Mouse (Mus musculus) lung, postnatal 14 days (tissue): ENCODE results near the gene Prss41.
"Not testable (repeated sequence)": the region's sequence is repeated elsewhere in the genome, so short reads cannot be mapped to it uniquely, and the experiment has no call there.

ENCODE experiments used
- DNase-seq: peaks from one replicate; pipeline ENCODE4 v3.0.0; 2021

Gene Prss41

DNA sequence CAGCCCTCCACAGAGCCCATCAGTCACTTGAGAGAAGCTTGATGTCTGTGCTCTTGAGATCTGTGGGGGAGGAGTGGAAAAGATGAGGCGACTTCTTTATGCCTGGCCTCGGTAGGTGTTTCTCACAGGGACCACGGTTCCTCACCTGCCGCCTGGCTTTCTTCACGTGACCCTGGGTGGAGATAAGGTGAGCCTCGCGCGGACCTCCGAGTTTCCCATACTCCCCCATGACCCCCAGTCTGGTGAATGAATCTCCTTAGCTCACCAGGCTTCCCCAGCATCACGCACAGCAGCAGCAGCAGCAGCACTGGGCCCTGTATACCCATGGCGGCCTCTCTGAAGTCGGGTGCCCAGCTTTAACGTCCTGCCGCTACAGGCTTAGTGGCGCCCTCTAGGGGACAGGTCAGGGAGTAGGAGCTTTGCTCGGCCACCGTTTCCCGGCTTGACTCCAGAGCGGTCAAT lies at the start of gene Prss41, which contains the start of gene Prss32:
TSS of gene Prss41 (minus strand) at position 361 of the 462 bp plus-strand sequence.
TSS of gene Prss32 (plus strand) at position 44 of the 462 bp plus-strand sequence.
- DNase-seq, result peak; percentile 73

DNA sequence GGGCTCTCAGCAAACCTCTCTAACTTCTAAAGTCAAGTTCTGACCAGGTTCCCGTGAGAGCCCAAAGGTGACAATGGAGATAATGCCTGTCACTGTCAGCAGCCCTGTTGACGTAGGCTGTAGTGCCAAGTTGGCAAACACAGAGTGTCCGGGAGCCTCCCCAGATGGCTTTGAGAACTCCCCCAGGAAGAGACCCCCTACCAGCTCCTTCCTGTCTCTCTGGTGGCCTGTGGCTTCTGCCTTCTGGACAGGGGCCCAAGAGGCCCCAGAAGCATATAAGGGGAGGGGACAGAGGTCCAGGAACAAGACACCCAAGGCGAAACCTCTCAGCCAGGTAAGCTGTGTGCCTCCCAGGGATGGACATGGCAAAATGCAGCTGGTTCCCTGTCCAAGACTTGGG lies 36.6 kb upstream of the Prss41 start, which contains the start of the genes Dcpp1 and Dcpp2:
TSS of gene Dcpp1 (plus strand) at position 301 of the 400 bp plus-strand sequence.
TSS of gene Dcpp2 (plus strand) at position 305 of the 400 bp plus-strand sequence.
- DNase-seq, result not testable (repeated sequence)

DNA sequence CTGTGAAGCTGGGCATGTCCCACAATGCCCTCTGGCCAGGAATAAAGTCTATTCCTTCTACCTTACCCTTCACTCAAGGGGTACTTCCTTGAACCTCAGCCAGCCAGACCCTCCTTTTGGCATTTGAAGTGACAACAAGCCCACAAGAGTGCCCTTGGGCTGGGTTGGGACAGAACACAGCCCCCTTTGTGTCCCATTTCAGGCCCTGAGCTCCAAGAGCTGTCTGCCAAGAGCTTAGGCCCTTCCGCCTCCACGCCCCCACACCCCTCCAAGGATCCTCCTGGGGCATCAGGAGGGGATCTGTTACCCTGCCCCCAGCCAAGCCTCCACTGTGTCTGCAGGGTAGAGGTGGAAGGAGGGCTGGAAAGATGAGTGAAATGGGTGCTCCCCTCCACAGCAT lies 33.2 kb upstream of the Prss41 start:
- DNase-seq, result no peak

DNA sequence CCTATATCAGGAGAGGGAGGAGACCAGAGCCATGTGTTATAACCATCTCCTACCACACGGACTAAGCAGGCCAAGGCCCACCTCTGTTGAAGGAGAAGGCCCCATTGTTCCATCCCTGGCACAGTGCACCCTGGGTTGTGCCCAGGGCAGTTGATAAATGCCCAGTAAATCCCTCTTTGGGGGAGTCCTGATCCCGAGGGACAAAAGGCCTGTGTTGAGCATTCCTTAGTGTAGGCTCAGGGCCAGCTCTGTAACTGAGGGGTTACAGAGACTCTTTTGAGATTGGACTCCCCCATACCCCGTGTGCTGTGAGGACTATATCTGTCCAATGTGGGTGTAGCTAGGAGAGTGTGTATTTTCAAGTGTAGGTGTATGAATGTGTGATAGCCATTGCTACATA lies 32.8 kb upstream of the Prss41 start:
- no peak for DNase-seq

DNA sequence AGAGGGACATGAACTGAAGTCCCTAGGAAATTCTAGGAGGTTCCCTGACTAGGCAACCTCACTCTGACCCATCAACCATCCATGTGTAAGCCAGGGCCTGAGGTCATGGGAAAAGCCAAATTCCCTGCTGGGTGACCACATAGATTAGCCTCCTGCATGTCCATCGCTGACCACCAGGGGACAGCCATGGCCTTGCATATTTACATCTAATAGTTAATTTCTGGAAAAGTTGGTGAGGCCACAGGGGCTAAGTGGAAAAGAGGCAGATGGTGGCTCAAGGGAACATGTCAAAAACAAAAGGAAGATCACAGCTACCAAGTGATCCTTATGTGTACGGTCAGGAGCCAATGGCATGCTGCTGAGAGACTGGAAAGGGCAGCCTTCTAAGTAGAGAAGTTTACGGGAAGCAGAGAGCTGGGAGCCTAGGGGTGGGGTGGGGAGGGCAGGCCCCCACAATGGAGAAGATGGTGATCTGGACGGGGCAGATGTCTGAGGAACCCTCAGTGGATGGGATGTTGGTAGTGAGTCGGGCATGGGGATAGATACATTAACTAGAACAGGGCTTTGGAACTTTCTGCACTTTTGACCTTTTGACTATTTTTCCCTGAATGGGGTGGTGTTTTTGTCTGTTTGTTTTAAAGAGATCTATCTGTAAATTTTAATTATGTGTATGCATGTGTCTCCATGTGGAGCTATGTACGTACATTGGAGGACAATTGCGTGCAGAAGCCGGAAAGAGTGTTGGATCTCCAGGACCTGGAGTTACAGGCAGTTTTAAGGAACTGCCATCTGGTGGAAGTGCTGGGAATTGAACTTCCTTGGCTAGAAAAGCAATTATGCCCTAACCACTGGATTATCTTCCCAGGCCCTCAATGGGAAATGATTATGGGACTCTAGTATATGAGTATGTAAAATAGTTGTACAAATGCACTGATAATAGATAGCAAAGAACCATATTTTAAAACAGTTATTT lies 30.2 kb upstream of the Prss41 start:
- peak; percentile 70 for DNase-seq

DNA sequence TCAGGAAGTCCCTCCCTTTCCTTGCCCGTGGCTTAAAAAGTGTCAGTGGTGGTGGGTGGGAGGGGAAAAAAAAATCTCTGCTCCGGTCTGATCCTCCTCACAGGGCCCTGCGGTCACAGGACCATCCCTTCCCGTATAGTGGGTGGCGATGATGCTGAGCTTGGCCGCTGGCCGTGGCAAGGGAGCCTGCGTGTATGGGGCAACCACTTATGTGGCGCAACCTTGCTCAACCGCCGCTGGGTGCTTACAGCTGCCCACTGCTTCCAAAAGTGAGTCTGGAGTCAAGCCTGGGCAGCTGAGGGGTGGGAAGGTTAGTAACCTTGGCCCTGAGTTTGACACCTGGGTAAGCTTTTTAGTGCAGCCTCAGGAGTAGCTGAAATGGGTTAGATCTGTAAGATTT lies 24.5 kb upstream of the Prss41 start:
- DNase-seq, result no peak

DNA sequence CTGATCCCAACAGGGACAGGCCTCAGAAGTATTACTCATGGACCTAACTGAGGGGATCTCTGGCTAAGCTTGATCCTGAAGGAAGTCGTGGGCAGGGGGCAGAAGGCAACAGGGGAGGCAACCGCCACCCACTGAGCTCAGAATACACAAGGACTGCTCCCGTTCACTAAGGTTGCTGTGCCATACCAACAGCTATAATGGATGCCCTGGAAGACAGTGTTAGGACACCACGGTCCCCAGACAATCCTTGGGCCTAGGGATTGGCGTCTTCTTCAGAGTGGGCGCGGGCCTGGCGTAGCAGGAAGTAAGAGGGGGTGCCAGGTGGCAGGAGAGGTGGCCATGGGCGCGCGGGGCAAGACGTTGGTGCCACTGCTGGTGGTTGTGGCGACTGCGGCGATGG lies 23.8 kb upstream of the Prss41 start, which contains the start of gene Prss21:
TSS of gene Prss21 (plus strand) at position 301 of the 400 bp plus-strand sequence.
- DNase-seq, result no peak

DNA sequence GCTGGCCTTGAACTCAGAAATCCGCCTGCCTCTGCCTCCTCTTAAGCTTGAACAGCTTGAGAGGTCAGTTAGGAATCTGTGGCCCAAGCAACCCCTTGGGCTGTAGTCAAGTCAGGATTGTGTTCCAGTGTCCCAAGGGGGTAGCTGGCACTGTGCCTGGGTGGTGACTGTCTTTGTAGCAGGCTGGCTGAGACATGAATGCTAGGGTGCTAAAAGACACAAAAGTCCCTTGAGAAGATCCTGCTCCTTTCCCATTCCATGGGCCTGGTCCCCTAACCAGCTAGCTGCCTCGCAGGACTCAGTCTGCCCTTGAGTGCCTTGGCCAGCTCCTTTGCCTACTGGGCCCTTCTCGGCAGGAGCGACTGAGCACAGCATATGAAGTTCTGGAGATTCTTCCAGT lies 19.0 kb upstream of the Prss41 start:
- DNase-seq, result no peak

DNA sequence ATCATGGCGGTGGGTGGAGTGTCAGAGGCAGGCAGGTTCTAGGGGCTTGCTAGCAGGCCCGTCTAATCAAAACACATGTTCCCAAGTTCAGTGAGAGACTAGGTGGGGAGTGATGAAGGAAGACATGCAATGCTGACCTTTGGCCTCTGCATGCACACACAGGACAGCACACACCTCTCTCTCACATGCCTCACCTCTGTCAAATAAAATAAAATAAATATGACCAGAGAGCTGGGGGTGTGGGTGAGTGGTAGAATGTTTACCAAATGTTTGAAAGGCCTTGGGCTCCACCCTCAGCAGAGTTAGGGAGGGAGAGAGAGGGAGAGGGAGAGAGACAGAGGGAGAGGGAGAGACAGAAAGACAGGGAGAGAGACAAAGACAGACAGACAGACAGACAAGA lies 13.9 kb upstream of the Prss41 start:
- no peak for DNase-seq

DNA sequence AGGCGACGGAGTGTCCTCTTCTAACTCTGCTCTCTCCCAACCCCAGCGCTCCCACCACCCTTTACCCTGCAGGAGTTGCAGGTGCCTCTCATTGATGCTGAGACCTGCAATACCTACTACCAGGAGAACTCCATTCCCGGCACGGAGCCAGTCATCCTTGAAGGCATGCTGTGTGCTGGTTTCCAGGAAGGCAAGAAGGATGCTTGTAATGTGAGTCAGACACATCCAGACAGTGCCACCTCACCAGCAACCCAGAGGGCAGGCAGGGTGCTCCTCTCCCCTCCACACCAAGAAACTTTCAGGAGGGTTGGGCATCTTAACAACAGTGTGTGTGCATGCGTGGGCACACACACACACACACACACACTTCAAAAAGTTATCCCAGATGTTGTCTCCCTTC lies 13.2 kb upstream of the Prss41 start:
- DNase-seq, result no peak

DNA sequence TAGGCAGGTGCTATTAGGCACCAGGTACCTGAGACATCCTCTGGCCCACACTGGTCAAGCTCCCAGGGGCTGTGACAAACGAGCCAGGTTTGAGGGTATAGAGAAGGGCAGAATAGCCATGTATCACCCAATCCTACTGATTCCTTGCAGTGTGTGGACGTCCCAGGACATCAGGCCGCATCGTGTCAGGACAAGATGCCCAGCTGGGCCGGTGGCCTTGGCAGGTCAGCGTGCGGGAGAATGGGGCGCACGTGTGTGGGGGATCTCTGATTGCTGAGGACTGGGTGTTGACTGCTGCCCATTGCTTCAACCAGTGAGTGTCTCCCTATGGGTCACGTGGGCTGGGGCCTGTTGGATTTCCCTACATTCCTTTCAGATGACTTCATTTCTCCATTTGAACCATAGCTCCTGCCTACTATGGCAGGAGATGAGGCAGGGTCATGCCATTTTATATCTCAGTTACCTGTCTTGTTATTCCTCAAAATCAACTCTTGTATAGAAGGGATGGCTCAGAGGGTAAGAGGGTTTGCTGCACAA lies 10.3 kb upstream of the Prss41 start:
- no peak for DNase-seq

DNA sequence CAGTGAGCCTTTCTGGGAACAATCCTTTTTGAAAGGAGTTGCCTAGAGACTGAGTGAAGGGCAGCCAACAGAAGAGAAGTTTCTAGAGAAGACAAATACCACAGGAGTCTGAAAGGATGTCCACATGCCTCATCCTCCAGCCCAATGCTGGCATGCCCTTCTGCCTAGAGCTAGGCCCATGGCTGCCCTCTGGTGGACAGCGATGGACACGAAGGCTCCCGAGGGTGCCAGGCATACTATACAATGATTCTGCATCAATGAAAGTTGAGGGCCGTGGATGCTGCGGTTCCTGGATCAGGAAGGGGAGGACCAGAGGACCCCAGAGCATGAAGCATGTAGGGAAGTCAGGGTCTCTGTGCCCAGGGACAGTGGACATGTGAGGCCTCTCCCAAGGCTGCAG lies 9.3 kb upstream of the Prss41 start:
- DNase-seq, result peak; percentile 66

DNA sequence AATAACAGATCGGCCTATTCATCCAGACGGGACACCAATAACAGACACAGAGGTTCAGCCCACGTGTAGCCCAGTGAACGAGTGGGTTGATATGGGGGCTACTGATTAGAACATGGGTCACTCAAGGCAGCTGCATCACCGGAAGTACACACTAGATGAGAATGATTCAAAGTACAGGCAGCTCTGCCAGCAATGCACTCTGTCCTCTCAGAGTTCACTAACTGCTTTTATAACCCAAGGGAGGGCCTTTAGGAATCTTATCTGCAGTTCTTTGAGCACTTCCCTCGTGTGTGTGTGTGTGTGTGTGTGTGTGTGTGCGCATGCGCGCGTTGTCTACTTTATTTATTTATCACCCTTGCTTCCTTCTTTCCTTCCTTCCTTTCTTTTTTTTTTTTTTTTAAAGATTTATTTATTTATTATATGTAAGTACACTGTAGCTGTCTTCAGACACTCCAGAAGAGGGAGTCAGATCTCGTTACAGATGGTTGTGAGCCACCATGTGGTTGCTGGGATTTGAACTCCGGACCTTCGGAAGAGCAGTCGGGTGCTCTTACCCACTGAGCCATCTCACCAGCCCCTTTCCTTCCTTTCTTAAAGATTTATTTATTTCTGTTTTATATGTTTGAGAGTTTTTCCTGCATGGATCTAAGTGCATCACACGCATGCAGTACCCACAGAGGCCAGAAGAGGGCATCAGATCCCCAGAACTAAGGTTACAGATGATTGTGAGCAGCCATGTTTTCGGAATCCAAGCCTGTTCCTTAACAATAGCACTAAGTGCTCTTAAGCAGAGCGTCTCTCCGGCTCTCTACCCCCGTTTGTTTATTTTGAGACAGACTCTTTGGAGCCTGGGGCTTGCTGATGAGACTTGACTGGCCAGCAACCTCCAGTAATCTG lies 7.1 kb upstream of the Prss41 start:
- DNase-seq, result peak; percentile 78

DNA sequence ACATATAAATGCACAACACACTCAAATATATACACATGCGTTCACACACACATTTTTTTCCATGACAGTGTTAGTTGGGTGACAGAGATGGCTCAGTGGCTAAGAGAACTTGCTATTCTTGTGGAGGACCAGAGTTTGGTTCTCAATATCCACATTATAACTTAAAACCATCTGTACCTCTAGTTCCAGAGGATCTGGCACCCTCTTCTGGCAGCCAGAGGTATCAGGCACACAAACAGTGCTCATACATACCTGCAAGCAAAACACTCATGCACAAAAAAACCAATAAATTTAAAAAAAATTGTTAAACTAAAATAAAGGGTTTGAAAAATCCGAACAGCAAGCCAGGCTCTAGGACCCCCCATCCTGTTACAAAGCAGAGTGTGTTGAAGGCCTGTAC lies 6.1 kb upstream of the Prss41 start:
- no peak for DNase-seq

DNA sequence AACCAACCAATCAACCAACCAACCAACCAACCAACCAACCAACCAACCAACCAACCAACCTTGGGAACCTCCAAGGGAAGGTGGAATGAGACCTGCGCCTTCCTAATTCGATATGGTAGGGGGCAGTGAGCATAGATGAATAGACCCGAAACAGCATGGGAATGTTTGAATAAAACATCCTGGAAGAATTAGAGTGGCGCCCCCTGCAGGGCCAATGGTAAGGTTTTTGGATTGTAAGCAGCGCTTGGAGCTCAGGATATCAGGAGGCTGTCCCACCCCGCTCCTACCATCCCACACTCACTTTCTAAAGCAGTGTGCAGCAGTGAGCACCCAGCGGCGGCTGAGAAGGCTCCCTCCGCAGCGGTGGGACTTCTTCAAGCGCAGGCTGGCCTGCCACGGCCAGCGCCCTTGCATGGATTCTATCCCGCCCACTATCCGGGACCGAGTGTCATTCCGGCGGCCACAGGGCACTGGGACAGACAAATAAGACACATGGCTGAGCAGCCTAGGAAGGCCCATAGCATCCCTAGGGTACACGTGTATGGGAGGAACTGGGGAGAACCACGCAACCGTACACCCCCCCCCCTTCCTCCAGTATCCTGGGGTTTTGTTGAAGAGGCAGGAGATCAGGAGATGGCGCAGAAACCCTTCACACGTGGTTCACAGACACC lies 696 bp downstream of the Prss41 start:
- peak; percentile 30 for DNase-seq

DNA sequence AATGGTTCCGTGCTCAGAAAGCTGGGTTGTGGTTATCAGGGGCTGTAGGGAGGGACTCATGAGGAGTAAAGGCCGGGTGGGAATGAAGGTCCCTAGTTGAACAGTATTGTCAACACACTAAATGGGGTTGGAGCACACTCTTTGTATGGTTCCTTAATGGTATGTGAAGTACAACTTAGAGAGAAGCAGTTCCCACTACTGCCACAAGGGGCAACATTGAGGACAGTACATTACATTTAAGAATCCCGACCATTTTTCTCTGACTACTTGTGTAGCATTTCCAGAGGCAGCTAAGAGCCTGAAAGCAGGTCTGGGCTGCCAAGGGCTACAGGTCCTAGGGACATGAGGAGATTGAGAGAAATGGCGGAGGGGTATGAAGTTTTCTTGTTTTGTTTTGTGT lies 2.8 kb downstream of the Prss41 start:
- DNase-seq, result peak; percentile 80

DNA sequence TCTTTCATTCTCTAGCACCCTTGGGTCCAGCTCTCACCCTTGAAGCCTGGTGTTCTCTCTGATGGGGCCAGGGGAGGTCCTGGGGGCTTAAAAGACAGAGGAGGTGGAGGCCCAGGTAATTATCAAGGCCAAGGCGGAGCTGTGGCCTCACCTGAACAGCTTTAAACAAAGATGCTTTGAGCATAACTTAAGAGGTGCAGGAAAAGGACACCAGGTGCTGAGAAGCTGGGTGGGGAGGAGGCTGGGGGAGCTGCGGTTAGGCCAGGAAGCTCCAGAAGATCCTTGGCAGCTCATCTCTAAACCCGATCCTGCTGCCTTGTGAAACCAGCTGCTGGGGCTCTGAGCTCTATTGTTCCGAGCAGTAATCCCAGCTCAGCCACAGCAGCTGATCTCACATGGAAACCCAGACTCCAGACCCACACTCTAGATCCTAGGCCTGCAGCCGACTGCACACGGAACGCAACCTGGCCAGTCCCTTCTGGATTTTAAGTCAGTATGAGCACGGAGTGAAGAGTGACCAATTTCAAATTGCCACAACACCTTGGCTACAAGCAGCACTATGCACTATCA lies 7.9 kb downstream of the Prss41 start, which contains the start of gene Prss33:
TSS of gene Prss33 (minus strand) at position 51 of the 570 bp plus-strand sequence.
- no peak for DNase-seq

DNA sequence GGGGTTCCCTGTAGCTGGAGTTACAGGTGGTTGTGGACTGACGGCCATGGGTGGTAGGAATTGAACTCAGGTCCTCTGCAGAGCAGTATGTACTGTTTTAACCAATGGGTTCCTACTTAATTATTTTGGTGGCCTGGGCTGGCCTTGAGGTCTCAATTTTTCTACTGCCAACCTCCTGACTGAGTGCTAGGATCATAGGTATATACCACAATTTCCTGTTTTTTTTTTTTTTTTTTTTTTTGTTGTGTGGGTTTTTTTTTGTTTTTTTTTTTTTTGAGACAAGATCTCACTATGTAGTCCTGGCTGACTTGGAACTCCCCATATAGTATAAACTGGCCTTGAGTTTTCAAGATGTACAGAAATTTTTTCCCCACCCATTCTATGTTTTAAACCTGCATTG lies 12.8 kb downstream of the Prss41 start:
- no peak for DNase-seq

DNA sequence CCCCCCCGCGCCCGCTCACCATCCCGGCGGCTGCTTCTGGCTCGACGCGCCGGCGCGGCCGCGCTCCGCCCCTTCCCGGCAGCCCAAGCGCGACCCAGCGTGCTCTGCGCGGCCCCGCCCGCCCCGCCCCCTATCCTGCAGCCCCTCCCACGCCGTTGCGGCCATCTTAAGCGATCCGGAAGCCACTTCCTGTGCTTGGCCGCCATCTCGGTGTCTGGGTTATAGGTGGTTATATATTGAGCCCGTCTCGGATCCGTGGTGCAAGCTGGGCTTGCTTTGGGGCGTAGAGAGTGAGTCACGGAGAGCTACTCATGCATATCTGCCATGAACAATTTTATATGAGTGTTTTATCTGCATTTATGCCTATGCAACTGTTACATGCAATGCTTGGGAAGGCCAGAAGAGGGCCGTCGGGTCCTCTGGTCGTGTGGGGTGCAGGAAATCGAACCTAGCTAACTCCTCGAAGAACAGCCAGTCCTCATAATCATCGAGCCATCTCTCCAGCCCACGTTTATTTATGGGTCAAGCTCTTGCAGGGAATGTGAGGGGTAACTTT lies 14.8 kb downstream of the Prss41 start, which contains the start of gene Elob:
TSS of gene Elob (minus strand) at position 73 of the 556 bp plus-strand sequence.
- peak; percentile 84 for DNase-seq

DNA sequence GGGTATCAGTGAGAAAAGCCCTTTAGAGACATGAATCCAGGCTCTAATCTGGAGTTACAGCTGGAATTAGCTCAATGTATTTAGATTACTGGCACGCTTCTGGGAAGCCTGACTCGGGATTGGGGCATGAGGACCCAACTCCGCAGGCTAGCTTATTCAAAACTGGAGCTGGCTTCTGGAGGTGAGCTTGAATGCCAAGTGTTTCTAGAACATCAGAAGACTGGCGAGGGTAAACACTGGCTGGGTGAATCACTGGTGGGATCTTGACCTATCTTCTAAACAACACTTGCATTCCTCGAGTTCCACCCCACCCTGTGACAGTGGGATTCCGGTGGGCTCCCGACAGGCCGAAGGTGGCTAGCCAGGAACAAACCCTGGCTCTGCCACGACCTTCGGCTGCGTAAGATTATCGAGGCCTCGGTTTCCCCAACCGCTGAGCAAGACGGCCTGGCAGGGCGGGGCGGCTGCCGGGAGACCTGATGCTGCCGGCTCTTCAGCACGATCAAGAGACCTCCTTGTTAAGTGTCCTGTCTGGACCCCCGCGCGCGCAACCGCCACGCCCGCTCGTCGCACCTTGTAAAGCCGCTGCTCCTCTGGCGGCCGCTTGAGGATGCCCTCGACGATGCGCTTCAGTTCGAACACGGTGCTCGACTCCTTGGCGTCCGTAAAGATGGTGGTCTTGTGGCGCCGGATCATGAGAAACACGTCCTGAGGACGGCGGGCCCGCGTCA lies 15.5 kb downstream of the Prss41 start:
- DNase-seq, result peak; percentile 41

DNA sequence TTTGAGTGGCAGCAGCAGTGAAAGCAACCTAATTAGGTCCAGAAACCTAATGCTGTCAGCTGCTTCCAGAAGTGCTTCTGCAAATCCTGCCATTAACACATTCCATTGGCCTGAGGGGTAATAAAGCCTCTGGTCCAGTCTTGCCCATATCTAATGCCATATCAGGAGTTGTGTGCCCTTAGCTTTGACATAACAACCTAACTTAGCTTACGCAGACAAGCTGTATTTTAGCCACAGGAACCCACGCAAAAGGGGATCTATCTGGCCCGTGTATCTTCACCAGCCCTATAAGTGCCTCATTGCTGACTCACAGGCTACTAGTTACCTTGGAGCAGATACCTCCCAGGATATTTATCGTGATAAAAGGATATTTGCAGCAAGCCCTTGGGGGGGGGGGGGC lies 18.4 kb downstream of the Prss41 start:
- no peak for DNase-seq
